Mouse (Mus musculus) CH12F3 (cell line): ENCODE measurements around the gene Evi5l.

Experiments used
- in situ Hi-C: fragments of 300-500 bp; cut with MboI; formaldehyde crosslinking; loops from 2 replicates; pipeline ENCODE4 v1.14.3; 2020; ENCODE audit warnings: low sequenced_read_pairs

The Evi5l gene

DNA sequence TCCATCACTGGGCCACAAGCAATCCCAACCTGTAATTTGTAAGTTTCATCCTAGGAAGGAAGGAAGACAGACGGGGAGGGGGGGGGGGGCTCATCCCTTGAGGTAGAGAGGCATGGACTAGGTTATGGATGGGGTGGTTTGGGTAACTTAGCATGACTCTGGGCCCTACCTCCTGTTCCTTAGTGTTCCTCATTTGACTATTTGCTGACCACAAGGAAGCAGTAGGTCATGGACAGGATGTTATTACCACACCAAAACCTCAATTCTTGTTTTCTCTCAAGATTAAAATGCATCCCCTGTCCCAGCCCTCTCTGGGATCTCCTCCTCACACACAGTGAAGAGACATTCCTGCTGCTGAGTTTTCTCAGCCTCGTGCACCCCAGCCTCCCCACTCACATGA lies 35.0 kb downstream of the Evi5l start:
- in situ Hi-C loops = no loop called here

- in situ Hi-C loops = no loop called here
These were observed 39.1 kb downstream of the Evi5l start for GRCm38 (mm10) chr8:4205246-4206123.

DNA sequence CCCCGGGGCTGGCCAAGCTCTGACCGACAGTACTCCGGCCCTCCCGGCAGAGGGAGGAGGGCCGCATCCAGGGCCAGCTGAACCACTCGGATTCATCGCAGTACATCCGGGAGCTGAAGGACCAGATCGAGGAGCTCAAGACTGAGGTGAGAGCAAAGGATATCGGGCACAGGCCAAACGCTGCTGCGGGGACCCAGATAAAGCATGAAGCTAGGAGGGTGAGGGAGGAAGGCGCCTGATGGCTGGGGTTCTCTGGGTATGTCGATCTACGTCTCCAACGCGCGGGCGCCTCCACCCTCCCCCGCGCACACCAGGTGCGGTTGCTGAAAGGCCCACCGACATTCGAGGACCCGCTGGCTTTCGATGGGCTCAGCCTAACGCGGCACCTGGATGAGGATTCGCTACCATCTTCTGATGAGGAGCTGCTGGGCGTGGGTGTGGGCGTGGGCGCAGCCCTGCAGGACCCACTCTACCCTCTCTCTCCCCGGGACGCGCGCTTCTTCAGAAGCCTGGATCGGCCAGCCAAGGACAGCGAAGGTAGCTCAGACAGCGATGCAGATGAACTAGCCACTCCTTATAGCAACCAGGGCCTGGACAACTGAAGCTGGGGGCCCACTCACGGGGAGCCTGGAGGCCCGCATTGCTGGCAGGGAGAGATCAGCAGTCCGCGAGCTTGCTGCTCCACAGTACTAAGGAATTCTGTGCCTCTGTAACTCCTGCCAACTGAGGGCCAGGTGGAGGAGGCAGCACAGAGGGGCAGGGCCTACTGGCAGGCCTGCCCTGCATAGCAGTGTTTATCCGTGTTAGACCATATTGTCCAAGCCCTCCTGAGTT lies 40.0 kb downstream of the Evi5l start:
- in situ Hi-C loops = no loop called here

- in situ Hi-C loops = no loop called here
These were observed 40.6 kb downstream of the Evi5l start for GRCm38 (mm10) chr8:4207016-4207350.

DNA sequence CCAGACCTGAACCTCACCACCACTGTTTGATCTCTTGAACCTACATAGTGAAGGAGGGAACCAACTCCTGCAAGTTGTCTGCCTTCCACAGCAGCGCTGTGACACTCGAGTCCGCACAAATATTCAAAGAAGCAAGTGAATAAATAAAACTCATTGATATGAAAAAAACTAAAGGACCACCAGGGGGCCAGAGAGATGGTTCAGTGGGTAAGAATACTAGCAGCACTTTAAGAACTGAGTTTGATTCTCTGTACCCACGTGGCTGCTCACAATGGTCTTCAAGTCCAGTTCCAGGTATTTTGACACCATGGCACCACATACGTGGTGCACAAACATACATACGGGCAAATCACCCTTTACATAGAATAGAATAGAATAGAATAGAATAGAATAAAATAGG lies 44.7 kb downstream of the Evi5l start:
- in situ Hi-C loops = no loop called here

GRCm38 (mm10) chr8:4212809-4213209 lies 46.4 kb downstream of the Evi5l start:
- in situ Hi-C loops = no loop called here

GRCm38 (mm10) chr8:4213210-4214005 lies 47.0 kb downstream of the Evi5l start:
- in situ Hi-C loops = no loop called here

DNA sequence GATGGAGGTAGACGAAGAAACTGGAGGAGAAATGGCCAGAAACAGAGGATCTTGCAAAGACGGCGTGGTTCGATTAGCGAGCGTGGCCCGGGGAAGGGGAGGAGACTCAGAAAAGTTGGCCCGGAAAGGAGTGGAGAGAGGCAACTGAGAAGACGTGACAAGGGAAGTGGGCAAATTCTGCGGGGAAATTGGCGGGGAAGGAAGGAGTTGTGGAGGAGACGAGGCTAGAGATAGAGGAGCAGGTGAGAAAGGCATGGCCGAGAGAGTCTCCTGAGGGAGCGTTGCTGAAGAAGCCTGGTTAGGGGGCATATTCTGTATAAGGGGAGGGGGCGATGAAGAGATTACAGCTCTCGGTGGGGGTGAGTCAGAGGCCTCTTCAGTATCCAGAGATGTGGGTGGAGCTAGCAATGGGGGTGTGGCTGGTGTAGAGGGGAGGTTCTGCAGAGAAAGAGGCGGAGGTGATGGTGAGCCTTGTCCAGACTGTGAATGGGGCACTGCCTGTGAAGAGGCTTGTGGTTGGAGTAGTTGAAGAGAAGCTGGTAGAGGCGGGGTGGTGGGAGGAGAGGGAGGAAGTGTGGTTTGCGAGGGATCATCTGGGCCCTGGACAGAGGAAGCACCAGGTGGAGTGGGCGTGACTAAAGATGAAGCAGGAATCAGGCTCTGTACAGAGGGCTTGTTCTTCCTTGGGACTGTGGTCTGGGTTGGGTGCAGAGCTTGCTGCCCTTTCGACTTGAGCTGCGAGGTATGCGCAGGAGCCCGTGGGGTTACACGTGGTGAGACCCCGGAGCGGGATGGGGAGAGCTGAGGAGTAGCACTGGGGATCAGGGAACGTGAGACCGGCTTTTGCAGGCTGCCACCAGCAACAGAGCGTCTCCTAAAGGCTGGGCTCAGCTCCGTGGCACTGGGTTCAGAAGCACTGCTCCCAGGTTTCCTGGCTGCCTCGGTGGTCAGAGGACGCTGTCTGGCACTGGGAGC lies 47.9 kb downstream of the Evi5l start:
- in situ Hi-C loops = no loop called here

GRCm38 (mm10) chr8:4216296-4216695 lies 49.9 kb downstream of the Evi5l start:
- in situ Hi-C loops = no loop called here

DNA sequence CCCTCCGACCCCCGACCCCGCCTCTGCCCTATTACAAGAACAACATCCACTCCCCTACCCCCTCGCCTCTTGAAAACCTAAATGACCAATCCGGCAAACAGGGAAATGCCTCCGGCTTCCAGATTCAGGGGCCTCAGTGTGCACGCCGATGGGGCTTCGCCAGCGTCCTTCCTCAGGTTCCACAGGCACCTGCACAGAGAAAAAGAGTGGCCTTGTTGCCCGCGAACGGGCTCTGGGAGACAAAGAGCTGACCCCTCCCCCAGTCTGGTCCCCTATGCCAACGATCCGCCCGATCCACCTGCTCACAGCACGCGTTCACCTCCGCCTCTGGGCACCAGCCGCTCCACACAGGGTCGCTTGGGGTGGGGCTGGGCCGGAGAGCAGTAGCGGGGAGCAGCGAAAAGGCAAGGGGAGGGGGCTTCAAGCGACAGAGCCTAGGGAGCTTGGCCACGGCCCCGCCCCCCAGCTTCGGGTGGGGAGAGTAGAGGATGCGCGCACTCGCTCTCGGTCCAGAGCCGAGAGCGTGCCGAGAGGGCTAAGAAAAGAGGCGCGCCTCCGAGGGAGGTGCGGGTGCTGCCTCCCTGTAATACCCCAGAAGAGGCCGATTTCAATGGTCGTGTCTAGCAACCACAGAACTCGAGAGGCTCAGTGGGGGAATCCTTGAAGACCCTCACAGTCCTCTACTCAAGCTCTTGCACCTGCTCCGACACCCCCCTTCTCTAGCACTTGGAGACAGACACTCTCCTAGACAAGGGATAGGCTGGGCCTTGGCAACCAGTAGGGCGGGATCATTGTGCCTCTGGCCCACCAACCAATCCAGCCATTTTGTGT lies 50.6 kb downstream of the Evi5l start, which contains the start of gene Prr36:
Gene Prr36, minus strand, starts transcription at position 669 of the 831 bp plus-strand sequence.
- in situ Hi-C loops = no loop called here

DNA sequence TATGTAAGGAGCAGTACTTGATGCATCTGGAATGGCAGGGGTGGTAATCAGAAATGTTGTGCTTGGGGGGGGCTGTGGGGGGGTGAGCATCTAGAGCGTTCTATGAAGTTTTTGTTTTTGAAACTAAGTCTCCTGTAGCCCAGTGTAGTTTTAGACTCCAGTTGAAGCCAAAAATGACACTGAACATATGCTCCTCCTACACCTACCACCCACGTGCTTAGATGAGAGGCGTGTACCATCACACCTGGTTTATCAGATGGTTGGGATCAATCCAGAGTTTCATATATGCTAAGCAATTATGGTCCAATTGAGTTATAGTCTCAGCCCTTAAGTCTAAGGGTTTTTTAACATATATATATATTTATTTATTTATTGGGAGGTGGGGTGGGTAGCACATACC lies 53.2 kb downstream of the Evi5l start:
- in situ Hi-C loops = no loop called here

DNA sequence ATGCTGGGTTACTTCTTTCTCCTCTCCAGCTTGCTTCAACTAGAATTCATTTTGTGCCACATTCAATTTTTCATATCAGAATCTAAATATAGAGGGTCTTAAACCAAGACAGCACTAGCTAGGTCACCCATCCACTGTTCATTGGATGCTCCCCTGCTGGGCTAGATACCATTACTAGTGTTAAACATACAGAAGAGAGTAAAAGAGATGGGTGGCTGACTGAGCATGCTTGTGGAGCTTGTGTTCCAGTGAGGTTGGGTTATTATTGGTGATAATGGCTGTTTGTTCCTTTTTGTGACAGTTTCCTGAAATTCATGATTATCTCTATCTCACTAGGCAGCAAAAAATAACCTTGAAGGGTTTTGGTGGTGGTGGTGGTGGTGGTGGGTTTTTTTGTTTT lies 55.7 kb downstream of the Evi5l start:
- in situ Hi-C loops = no loop called here

- in situ Hi-C loops = no loop called here
These were observed 60.0 kb downstream of the Evi5l start for GRCm38 (mm10) chr8:4226323-4226722.

GRCm38 (mm10) chr8:4226739-4227347 lies 60.5 kb downstream of the Evi5l start, which contains the start of gene Lrrc8e:
TSS of gene Lrrc8e (plus strand) at chr8:4226827.
- in situ Hi-C loops = no loop called here

DNA sequence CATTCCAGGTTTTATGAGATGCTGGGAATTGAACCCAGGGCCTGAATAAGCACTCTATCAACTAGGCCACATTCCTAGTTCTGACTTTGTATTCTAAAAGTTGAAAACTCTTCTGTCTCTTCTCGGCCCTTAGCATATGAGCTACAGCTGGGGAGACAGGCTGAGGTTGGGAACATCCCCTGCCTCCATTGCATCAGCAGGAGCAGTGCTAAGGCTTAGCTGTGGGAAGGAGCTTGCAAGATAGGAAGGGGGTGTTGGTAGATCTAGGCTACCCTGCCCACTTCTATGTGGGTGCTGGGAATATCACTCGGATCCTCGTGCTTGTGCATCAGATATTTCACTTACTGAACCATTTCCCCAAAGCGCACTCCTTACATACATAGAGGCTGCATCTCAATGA lies 61.6 kb downstream of the Evi5l start:
- in situ Hi-C loops = no loop called here

GRCm38 (mm10) chr8:4229784-4230183 lies 63.4 kb downstream of the Evi5l start:
- in situ Hi-C loops = no loop called here

GRCm38 (mm10) chr8:4230612-4231351 lies 64.4 kb downstream of the Evi5l start:
- in situ Hi-C loops = no loop called here
